ENCODE assay signal across 18 mouse cellular contexts in the genomic region with DNA sequence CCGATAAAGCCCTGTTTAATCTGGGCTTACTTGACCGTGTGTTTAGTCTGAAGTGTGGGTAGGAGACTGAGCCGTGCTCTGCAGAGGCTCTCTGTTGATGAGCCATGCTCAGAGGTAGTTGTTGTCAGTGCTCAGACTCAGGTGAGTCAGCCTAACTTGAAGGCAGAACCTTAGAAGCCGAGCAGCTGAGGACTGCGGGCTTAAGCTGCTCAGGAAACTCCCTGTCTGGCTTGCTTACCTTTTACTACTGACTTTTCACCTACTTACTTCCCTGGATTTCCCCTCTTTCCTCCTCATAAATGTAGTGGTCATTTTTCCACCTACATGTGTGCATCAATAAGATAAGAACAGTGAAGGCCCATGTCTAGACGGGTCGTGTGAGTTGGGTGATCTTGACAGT.
A peak's percentile ranks its signal among the peaks of the same experiment; 100 is the strongest.
DNase-seq lines count a peak whose midpoint lies in the region; ATAC-seq lines count a peak whose summit lies in the region.
"Had no signal": no experiment of that assay in that cellular context is flagged by ENCODE, and none has a peak within 500 bp of the region (broad histone marks: within the 10 kb centered on the region; RNA-seq: fewer than 3 reads in every experiment).

No protein-coding gene starts in this region.

- peak; percentile 64 for ATAC-seq in activated CD4-positive, CD25-positive, alpha-beta regulatory T cell, adult 4 months
- peak; percentile 64 for ATAC-seq in inflammation-experienced regulatory T-cells, adult 6 months
- ATAC-seq: forebrain, embryonic 13.5 days; forebrain, embryonic 15.5 days; forebrain, postnatal 0 days; Patski had no signal

- peak; percentile 60 for DNase-seq in CD4-positive, CD25-positive, alpha-beta regulatory T cell, adult 2 months (ENCODE audit: low read depth, low spot score)
- no peak for DNase-seq in cerebellum, postnatal 4 days (ENCODE audit: low spot score in 2 of 2)
- DNase-seq in lung, postnatal 36 days = no peak
- no peak for DNase-seq in thymus, postnatal 4 days
- DNase-seq: adrenal gland, adult 2 months; adrenal gland, postnatal 10 days; adrenal gland, postnatal 25 days; cerebellum, adult 11-12 months; cerebellum, adult 2 months; cerebellum, adult 9-10 months; cerebellum, postnatal 14 days; cerebellum, postnatal 36 days; forebrain, postnatal 0 days had no signal
